Mouse (Mus musculus) MEL (cell line): Measurements from ENCODE around the gene Znfx1.

Experiments used
- EP300 ChIP-seq, 2 experiments: IDR thresholded peaks; 2 replicates each; pipeline ENCODE4 v1.6.1; 2011; ENCODE audit warnings: improper control_type of control experiment in 2 of 2, low read length in 2 of 2, low read depth in 1 of 2, mild to moderate bottlenecking in 1 of 2
- MEF2A ChIP-seq: IDR thresholded peaks from 2 replicates; pipeline ENCODE4 v1.6.1; 2014; ENCODE audit warnings: low read depth, mild to moderate bottlenecking, inconsistent platforms, low read length, improper control_type of control experiment; ENCODE audit not compliant: poor library complexity, insufficient replicate concordance, severe bottlenecking; ENCODE audit errors: extremely low read depth
- TAL1 ChIP-seq: IDR thresholded peaks from 2 replicates; pipeline ENCODE4 v1.6.1; 2012; ENCODE audit warnings: mild to moderate bottlenecking, inconsistent platforms, low read length, moderate library complexity, mixed read lengths
- ZC3H11A ChIP-seq: IDR thresholded peaks from 2 replicates; pipeline ENCODE4 v1.6.1; 2012; ENCODE audit warnings: low read depth, mild to moderate bottlenecking, inconsistent platforms, low read length, improper control_type of control experiment

- no peak for TF ChIP-seq TAL1
- TF ChIP-seq EP300 (IDR thresholded peaks at IDR 0.05; ENCODE audit: low read depth in 1 of 2, low read length in 2 of 2), result no peak
- TF ChIP-seq MEF2A, result no peak
- no peak for TF ChIP-seq ZC3H11A
Observed at GRCm38 (mm10) chr2:167059960-167060359, 2.9 kb downstream of the Znfx1 start.
